Mouse (Mus musculus) urinary bladder, postnatal 10 days (tissue): ENCODE results near the gene Zdhhc24.
A peak's percentile ranks its signal among the peaks of the same experiment; 100 is the strongest.

Source experiments
- DNase-seq: peaks from one replicate; pipeline ENCODE4 v3.0.0; 2022; ENCODE audit warnings: low spot score

Gene Zdhhc24

GRCm38 (mm10) chr19:4877785-4878184 lies 683 bp upstream of the Zdhhc24 start, which contains the start of gene Actn3:
TSS of gene Actn3 (minus strand) at chr19:4877909.
- no peak for DNase-seq

- no peak for DNase-seq
Observed at GRCm38 (mm10) chr19:4879324-4879703, 846 bp downstream of the Zdhhc24 start.

DNA sequence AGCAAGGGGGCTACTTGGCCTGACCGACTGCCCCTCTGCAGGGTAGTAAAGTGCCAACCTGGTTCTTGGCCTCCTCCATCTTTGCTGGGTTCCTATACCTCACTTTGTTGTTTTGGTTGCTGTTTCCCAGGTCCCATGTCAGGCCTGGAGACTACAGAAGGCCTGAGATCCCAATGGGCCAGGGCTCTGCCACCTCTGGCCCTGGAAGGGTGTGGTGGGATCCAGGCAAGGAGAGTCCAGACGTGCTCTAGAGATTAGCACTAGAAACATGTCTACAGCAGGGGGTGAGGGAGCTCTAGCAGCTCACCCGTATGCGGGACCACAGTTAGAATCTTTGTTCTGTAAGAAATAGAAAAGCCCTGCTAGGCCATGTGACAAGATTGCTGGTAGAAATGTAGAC lies 5.5 kb downstream of the Zdhhc24 start:
- no peak for DNase-seq

GRCm38 (mm10) chr19:4889791-4890190 lies 11.3 kb downstream of the Zdhhc24 start:
- DNase-seq, result no peak

GRCm38 (mm10) chr19:4891798-4892197 lies 13.3 kb downstream of the Zdhhc24 start:
- DNase-seq, result no peak

DNA sequence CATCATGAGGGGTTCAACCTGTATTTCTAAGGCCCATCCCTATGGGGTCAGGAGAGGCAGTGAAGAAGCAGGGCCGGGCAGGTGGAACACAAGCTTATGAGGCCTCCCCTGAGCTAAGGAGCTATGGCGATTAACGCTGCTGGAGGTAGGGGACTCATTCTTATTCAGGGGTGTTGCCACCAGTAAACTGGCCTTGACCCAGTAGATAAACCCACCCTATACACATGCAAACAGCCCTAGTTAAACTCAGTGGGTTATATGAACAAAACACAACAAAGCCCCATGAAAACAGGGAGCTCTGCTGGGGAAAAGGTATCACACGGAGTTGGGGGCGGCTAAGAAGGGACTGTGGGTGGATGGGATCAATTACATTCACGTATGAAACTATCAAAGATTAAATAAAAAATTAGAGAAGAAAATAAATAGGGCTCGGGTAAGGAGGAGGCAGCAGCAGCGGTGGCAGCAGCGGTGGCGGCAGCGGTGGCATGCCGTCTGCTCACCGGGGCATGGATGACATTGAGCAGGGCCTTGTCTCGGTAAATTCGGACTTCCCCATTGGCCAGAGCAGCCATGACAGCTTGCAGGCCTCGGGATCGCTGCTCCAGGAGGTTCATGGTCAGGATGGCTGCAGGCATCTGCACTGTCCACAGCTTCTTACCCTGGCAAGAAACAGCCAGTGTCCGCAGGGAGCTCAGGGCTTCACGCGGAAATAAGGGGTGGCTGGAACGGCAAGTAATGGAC lies 18.5 kb downstream of the Zdhhc24 start:
- no peak for DNase-seq

- no peak for DNase-seq
Observed at GRCm38 (mm10) chr19:4898972-4899371, 20.5 kb downstream of the Zdhhc24 start.

- no peak for DNase-seq
Observed at GRCm38 (mm10) chr19:4899888-4900287, 21.4 kb downstream of the Zdhhc24 start.

- peak; percentile 33 for DNase-seq
Observed at GRCm38 (mm10) chr19:4905979-4906794, 27.7 kb downstream of the Zdhhc24 start, which contains the start of gene Bbs1. TSS of gene Bbs1 (minus strand) at chr19:4906628.

GRCm38 (mm10) chr19:4908107-4908506 lies 29.6 kb downstream of the Zdhhc24 start:
- no peak for DNase-seq

GRCm38 (mm10) chr19:4909376-4909775 lies 30.9 kb downstream of the Zdhhc24 start:
- no peak for DNase-seq

GRCm38 (mm10) chr19:4915924-4916603 lies 37.6 kb downstream of the Zdhhc24 start:
- no peak for DNase-seq

- no peak for DNase-seq
Observed at GRCm38 (mm10) chr19:4916827-4917226, 38.4 kb downstream of the Zdhhc24 start.

DNA sequence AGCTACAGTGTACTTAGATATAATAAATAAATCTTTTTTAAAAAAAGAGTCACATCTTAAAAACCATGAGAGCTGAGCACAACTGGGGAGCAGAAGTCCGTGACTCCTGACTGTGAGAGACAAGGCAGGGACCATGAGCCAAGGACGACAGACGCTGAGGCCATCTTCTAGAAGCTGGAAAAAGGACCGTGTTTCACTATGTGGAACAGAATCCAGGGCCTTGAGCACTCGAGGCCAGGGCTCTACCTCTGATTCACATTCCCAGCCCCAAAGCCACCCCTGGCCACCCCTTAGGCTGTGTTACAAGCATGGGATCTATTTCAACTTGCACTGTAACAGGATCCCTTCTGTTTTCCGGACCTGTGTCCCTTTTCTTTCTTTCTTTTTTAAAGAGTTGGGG lies 41.2 kb downstream of the Zdhhc24 start:
- no peak for DNase-seq

DNA sequence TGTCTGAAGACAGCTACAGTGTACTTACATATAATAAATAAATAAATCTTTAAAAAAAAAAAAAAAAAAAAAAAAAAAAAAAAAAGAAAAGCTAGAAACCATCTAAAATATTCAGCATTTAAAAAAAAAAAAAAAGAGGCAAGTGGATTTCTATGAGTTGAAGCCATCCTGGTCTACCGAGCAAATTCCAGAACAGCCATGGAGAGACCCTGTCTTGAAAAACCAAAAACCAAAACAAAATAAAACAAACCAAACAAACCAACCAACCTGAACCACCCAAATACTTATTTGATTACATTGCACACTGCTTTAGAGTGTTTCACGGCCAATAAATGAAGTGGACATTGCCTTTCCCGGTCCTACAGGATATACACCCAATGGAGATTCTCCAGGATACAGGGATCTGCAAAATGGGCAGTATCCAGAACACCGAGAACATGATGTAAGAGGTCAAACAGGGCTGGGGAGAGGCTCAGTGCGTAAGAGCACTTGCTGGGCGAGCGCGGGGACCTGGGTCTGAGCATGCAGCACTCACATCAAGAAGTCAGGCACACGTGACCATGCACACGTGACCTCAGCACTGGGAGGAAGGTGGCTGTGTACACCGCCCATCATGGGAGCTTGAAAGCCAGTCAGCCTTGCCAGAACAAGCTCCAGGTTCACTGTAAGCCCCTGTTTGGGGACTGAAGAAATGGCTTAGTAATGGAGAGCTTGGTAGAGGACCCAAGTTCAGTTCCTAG lies 46.8 kb downstream of the Zdhhc24 start:
- DNase-seq, result no peak

- peak; percentile 98 for DNase-seq
Observed at GRCm38 (mm10) chr19:4927904-4928531, 49.5 kb downstream of the Zdhhc24 start, which contains the start of gene Dpp3. TSS of gene Dpp3 (minus strand) at chr19:4928287.

- DNase-seq, result no peak
Observed at GRCm38 (mm10) chr19:4928781-4929180, 50.3 kb downstream of the Zdhhc24 start.
